Mouse (Mus musculus) hindbrain, embryonic 16.5 days (tissue): Measurements from ENCODE around the gene Htr6. TPM values are rescaled to one million over a fixed set of nuclear protein-coding genes. Genes with fewer than 3 reads are reported as not detected.
A peak's percentile ranks its signal among the peaks of the same experiment; 100 is the strongest.

Source experiments
- ATAC-seq: fragments of 200-750 bp; cut with Nextera tagmentation; 2 replicates; pipeline ENCODE4 v1.8.0; 2017; ENCODE audit warnings: moderate TSS enrichment, moderate library complexity
- H3K27ac ChIP-seq: fragments of 300-500 bp; sonication (generic); 2 replicates; pipeline ENCODE4 v1.5.1; 2014; ENCODE audit warnings: low read depth, mild to moderate bottlenecking, control low read depth, low read length, moderate library complexity
- H3K27me3 ChIP-seq: fragments of 300-500 bp; sonication (generic); replicated peaks from 2 replicates; pipeline ENCODE4 v1.6.1; 2014; ENCODE audit warnings: low read length; ENCODE audit not compliant: control insufficient read depth, insufficient read depth
- H3K36me3 ChIP-seq: fragments of 300-500 bp; sonication (generic); 2 replicates; pipeline ENCODE4 v1.6.1; 2014; ENCODE audit warnings: mild to moderate bottlenecking, low read length, moderate library complexity, mixed read lengths; ENCODE audit not compliant: control insufficient read depth, insufficient read depth
- H3K4me1 ChIP-seq: fragments of 300-500 bp; sonication (generic); 2 replicates; pipeline ENCODE4 v1.6.1; 2014; ENCODE audit warnings: low read depth, low read length; ENCODE audit not compliant: control insufficient read depth, insufficient read depth
- H3K4me2 ChIP-seq: fragments of 300-500 bp; sonication (generic); 2 replicates; pipeline ENCODE4 v1.6.1; 2014; ENCODE audit warnings: mild to moderate bottlenecking, low read length, control low read depth, moderate library complexity
- H3K4me3 ChIP-seq: fragments of 300-500 bp; sonication (generic); 2 replicates; pipeline ENCODE4 v1.5.1; 2014; ENCODE audit warnings: mild to moderate bottlenecking, low read length, control low read depth, moderate library complexity
- H3K9ac ChIP-seq: fragments of 300-500 bp; sonication (generic); 2 replicates; pipeline ENCODE4 v1.6.1; 2014; ENCODE audit warnings: low read depth, mild to moderate bottlenecking, control low read depth, low read length, moderate library complexity
- H3K9me3 ChIP-seq: fragments of 300-500 bp; sonication (generic); 2 replicates; pipeline ENCODE4 v1.6.1; 2014; ENCODE audit warnings: mild to moderate bottlenecking, low read length, moderate library complexity; ENCODE audit not compliant: control insufficient read depth
- WGBS: fragments of 180-500 bp; shearing (Covaris S2); extraction: QIAGEN DNeasy Blood & Tissue Kit; methylation state at CpG from one replicate; pipeline ENCODE4 v1.1.7; 2014; 5-methylcytosine and 5-hydroxymethylcytosine counted together
- polyA plus RNA-seq: library from polyadenylated mRNA; unstranded; fragments of >200 nt; fragmentation: Nextera tagmentation; extraction: Ambion mirVana; gene quantifications from 2 replicates; pipeline ENCODE4 v1.2.1, GENCODE M21; 2015

The Htr6 gene
- polyA plus RNA-seq, 1 experiment from 2014 or later = 0.66 TPM

GRCm38 (mm10) chr4:139055744-139056143 lies 19.6 kb downstream of the Htr6 start:
- Histone ChIP-seq H3K4me1 (peaks cover 20% of the 10 kb centered on the region), H3K9ac (no peak overlapping the region), H3K4me3 (no peak overlapping the region), H3K27me3 (peaks cover 9% of the 10 kb centered on the region), H3K9me3 (no peaks in the 10 kb centered on the region), H3K36me3 (no peaks in the 10 kb centered on the region), H3K4me2 (no peak overlapping the region), H3K27ac (peak overlapping the region; percentile 37; the same call in 1 of the 2 replicates)
- ATAC-seq = 0 out of 2 replicates have a peak, but pooled peaks have one; percentile 5
- WGBS = 51% methylated on average over 3 of the region's 3 CpGs

DNA sequence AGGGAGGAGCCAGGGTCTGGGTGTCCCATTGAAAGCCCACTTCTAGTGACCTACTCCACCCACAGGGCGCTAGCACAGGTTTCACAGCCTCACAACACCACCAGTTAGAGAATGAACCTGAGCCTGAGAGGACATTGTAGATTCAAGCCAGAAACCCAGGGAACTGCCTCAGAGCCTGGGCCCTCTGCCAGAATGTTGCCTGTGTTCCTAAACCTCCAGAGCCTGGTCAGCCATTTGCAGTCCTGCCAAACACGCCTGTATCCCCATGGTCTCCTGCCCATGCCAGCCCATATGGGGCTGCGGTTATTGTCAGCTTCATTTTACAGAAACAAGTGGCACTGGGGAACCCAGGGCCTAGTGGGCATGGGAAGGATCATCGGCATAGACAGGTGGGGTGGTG lies 20.0 kb downstream of the Htr6 start:
- Histone ChIP-seq H3K4me3 (no peak overlapping the region), H3K36me3 (no peaks in the 10 kb centered on the region), H3K9me3 (no peaks in the 10 kb centered on the region), H3K9ac (no peak overlapping the region), H3K27me3 (peaks cover 9% of the 10 kb centered on the region), H3K4me1 (peaks cover 20% of the 10 kb centered on the region), H3K4me2 (no peak overlapping the region), H3K27ac (peak overlapping the region; percentile 39; the same call in 1 of the 2 replicates)
- ATAC-seq = peak; percentile 25
- 63% methylated on average over 4 of the region's 4 CpGs for WGBS

GRCm38 (mm10) chr4:139054300-139054923 lies 21.0 kb downstream of the Htr6 start:
- peaks cover 20% of the 10 kb centered on the region for H3K4me1 ChIP-seq
- 38% methylated on average over 9 of the region's 9 CpGs for WGBS
- H3K9ac ChIP-seq = no peak overlapping the region; the same call in 1 of the 2 replicates
- H3K4me3 ChIP-seq = no peak overlapping the region
- H3K36me3 ChIP-seq = no peaks in the 10 kb centered on the region
- H3K4me2 ChIP-seq = no peak overlapping the region
- peak overlapping the region; percentile 59 for H3K27ac ChIP-seq
- no peaks in the 10 kb centered on the region for H3K9me3 ChIP-seq
- ATAC-seq = peak; percentile 82
- H3K27me3 ChIP-seq = peaks cover 9% of the 10 kb centered on the region

DNA sequence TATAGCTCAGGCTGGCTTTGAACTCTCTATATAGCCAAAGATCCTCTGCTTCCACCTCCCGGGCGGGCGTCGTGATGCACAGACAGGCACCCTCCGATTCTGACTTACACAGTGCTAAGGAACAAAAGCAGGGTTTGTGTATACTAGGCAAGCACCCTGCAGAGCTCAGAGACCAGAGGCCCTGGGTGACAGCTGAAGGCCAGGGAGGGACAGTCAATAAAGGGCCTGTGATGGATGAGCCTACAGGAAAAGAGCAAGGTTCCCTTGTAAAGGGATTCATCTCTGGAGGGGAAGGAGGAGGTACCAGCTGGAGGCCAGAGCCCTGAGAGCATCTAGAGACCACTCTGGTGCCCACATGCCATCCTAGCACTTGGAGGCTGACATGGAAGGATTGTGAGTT lies 22.0 kb downstream of the Htr6 start:
- no peaks in the 10 kb centered on the region for H3K36me3 ChIP-seq
- no peak for ATAC-seq
- H3K4me1 ChIP-seq = peaks cover 20% of the 10 kb centered on the region
- H3K4me2 ChIP-seq = no peak overlapping the region
- peaks cover 6% of the 10 kb centered on the region for H3K27me3 ChIP-seq
- no peak overlapping the region for H3K27ac ChIP-seq
- no peak overlapping the region for H3K4me3 ChIP-seq
- 32% methylated on average over 5 of the region's 5 CpGs for WGBS
- no peaks in the 10 kb centered on the region for H3K9me3 ChIP-seq
- H3K9ac ChIP-seq = no peak overlapping the region

DNA sequence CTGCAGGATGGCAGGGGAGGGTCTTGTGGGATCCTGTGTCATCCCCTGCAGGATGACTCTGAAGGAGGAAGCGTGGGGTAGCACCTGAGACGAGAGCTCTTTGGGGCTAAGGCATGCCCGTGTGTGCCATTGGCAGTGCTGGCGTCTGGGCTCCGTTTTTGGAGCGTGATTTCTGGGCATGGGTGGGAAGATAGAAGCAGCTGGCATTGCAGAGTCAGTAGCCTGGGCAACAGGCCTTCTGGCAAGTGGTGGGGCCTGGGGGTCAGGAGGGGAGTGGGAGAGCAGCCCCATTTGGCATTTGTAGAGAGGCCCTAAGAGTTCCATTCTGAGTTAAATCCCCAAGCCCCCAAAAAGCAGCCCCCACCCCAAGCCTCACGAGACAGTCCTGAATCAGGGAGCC lies 22.6 kb downstream of the Htr6 start:
- no peak for ATAC-seq
- H3K4me3 ChIP-seq = no peak overlapping the region
- WGBS = 64% methylated on average over 7 of the region's 7 CpGs

DNA sequence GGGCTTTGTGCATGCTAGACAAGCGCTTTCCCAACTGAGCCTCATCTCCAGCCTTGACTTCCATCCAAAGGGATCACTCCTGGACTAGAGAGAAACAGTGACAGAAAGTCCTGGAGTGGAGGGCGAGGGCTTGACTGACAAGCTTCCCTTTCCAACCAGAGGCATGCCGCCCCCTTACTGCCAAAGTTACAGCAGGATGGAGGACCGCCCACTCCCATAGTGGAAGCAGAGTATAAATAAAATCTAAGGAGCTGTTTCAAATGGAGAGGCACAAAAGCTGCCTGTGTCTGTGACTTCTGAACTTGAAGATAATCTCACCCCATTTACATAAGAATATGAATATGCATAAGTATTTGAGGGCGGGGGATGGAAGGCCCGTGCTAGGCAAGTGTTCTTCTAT lies 26.9 kb downstream of the Htr6 start:
- Histone ChIP-seq H3K9ac (no peak overlapping the region), H3K9me3 (no peaks in the 10 kb centered on the region), H3K4me2 (no peak overlapping the region), H3K4me3 (no peak overlapping the region), H3K36me3 (no peaks in the 10 kb centered on the region), H3K27ac (no peak overlapping the region), H3K4me1 (peaks cover 3% of the 10 kb centered on the region; the same call in 1 of the 2 replicates), H3K27me3 (no peaks in the 10 kb centered on the region)
- no peak for ATAC-seq
- WGBS = 51% methylated on average over 6 of the region's 6 CpGs

More for the DNA sequence above, 22.6 kb downstream of the Htr6 start:
- H3K9me3 ChIP-seq = no peaks in the 10 kb centered on the region
- peaks cover 2% of the 10 kb centered on the region; the same call in 1 of the 2 replicates for H3K27me3 ChIP-seq
- no peak overlapping the region for H3K27ac ChIP-seq
- no peak overlapping the region for H3K4me2 ChIP-seq
- no peaks in the 10 kb centered on the region for H3K36me3 ChIP-seq
- H3K9ac ChIP-seq = no peak overlapping the region
- peaks cover 20% of the 10 kb centered on the region for H3K4me1 ChIP-seq

- Histone ChIP-seq H3K27me3 (no peaks in the 10 kb centered on the region), H3K36me3 (no peaks in the 10 kb centered on the region), H3K4me1 (no peaks in the 10 kb centered on the region), H3K9ac (no peak overlapping the region), H3K4me3 (no peak overlapping the region), H3K27ac (no peak overlapping the region), H3K9me3 (no peaks in the 10 kb centered on the region), H3K4me2 (no peak overlapping the region)
- ATAC-seq = peak; percentile 70
- 52% methylated on average over 5 of the region's 5 CpGs for WGBS
Observed at GRCm38 (mm10) chr4:139046354-139046753, 29.0 kb downstream of the Htr6 start.

- Histone ChIP-seq H3K4me2 (no peak overlapping the region), H3K4me1 (peaks cover 10% of the 10 kb centered on the region), H3K4me3 (no peak overlapping the region), H3K27ac (no peak overlapping the region), H3K9me3 (no peaks in the 10 kb centered on the region), H3K27me3 (no peaks in the 10 kb centered on the region), H3K36me3 (no peaks in the 10 kb centered on the region), H3K9ac (no peak overlapping the region)
- ATAC-seq = no peak
- WGBS = 88% methylated on average over 5 of the region's 5 CpGs
Observed at GRCm38 (mm10) chr4:139044566-139044965, 30.8 kb downstream of the Htr6 start.

DNA sequence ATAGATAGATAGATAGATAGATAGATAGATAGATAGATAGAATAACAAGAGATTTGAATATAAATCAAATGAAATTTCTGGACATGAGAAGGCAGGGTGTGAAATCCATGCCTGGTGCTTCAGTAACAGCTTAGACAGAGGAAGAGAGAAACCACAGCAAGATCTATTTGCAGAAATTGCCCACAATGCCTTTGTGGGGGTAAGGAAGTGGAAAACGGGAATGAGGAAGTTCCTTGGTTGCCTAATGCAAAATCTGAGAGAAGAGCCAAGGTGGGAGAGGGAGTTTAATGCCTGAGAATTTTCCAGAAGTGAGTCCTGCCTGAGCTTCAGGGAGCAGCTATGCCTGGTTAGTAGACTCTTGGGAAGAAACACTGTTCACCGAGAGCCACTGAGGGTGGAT lies 31.8 kb downstream of the Htr6 start:
- WGBS = 91% methylated on average over 2 of the region's 2 CpGs
- Histone ChIP-seq H3K27me3 (no peaks in the 10 kb centered on the region), H3K9me3 (no peaks in the 10 kb centered on the region), H3K9ac (no peak overlapping the region), H3K4me3 (no peak overlapping the region), H3K4me1 (peaks cover 19% of the 10 kb centered on the region), H3K36me3 (no peaks in the 10 kb centered on the region), H3K27ac (no peak overlapping the region), H3K4me2 (no peak overlapping the region)
- ATAC-seq = no peak
